17 mouse cellular contexts compared by ENCODE assay signal in genomic region chr2:79819543-79819942, GRCm38 (mm10).
"Had no signal": no experiment of that assay in that cellular context is flagged by ENCODE, and none has a peak within 500 bp of the region (broad histone marks: within the 10 kb centered on the region; RNA-seq: fewer than 3 reads in every experiment).

No protein-coding gene starts in this region.

- H3K36me3 ChIP-seq: limb, embryonic 15.5 days; liver, embryonic 12.5 days; midbrain, embryonic 12.5 days; neural tube, embryonic 12.5 days; stomach, embryonic 15.5 days had no signal

- H3K4me1 ChIP-seq: limb, embryonic 15.5 days; liver, embryonic 12.5 days; midbrain, embryonic 12.5 days; neural tube, embryonic 12.5 days had no signal

- H3K9me3 ChIP-seq: limb, embryonic 15.5 days; liver, embryonic 12.5 days; midbrain, embryonic 12.5 days; neural tube, embryonic 12.5 days; stomach, embryonic 15.5 days had no signal

- H3K27me3 ChIP-seq: limb, embryonic 15.5 days; liver, embryonic 12.5 days; midbrain, embryonic 12.5 days; neural tube, embryonic 12.5 days; stomach, embryonic 15.5 days had no signal

- H3K4me2 ChIP-seq: limb, embryonic 15.5 days; liver, embryonic 12.5 days; lung, embryonic 14.5 days; midbrain, embryonic 12.5 days; neural tube, embryonic 12.5 days; stomach, embryonic 15.5 days had no signal

- H3K9ac ChIP-seq: limb, embryonic 15.5 days; liver, embryonic 12.5 days; liver, embryonic 14.5 days; lung, embryonic 14.5 days; midbrain, embryonic 12.5 days; neural tube, embryonic 12.5 days; stomach, embryonic 15.5 days had no signal

- H3K27ac ChIP-seq: limb, embryonic 15.5 days; liver, embryonic 12.5 days; liver, embryonic 14.5 days; midbrain, embryonic 12.5 days; neural tube, embryonic 12.5 days; stomach, embryonic 15.5 days; stomach, postnatal 0 days had no signal

- DNase-seq: lung, adult 18-20 months; lung, embryonic 14.5 days; lung, postnatal 10 days; lung, postnatal 4 days; right cerebral cortex, adult 18-20 months; right cerebral cortex, postnatal 14 days; thymus, postnatal 14 days; thymus, postnatal 36 days had no signal

- H3K4me3 ChIP-seq: limb, embryonic 15.5 days; liver, embryonic 12.5 days; midbrain, embryonic 12.5 days; myocyte; neural tube, embryonic 12.5 days; stomach, embryonic 15.5 days had no signal

- ATAC-seq: liver, embryonic 12.5 days; midbrain, embryonic 16.5 days had no signal
